ENCODE assay signal across 14 mouse cellular contexts in the genomic region with DNA sequence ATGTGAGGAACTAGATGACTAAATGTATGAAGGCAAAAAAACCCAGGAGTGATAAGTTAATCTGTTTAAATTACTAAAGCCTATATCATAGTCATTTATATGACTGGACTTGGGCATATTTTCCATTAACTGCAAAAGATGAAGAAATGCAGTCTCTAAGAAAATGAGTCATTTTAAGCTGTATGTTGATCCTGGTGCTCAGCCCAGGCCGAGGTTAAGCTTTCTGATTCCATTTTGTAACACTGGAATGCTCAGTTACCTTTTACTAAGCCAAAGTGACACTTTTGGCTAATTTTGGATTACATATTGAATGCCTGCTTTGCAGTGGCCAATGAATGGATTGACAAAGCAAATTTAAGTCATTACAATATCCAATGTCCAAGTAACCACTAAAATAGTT.
"Had no signal": no experiment of that assay in that cellular context is flagged by ENCODE, and none has a peak within 500 bp of the region (broad histone marks: within the 10 kb centered on the region; RNA-seq: fewer than 3 reads in every experiment).

No protein-coding gene starts in this region.

- H3K4me3 ChIP-seq: limb, embryonic 12.5 days; limb, embryonic 15.5 days; midbrain, embryonic 12.5 days; midbrain, embryonic 15.5 days; neural tube, embryonic 13.5 days had no signal

- H3K36me3 ChIP-seq: limb, embryonic 12.5 days; limb, embryonic 15.5 days; midbrain, embryonic 12.5 days; midbrain, embryonic 15.5 days; neural tube, embryonic 13.5 days had no signal

- H3K27me3 ChIP-seq: limb, embryonic 12.5 days; limb, embryonic 15.5 days; midbrain, embryonic 12.5 days; midbrain, embryonic 15.5 days; neural tube, embryonic 13.5 days had no signal

- DNase-seq: kidney, adult 9 months; kidney, postnatal 14 days; kidney, postnatal 4 days; left cerebral cortex, postnatal 4 days; liver, postnatal 0 days; lung, embryonic 14.5 days; thymus, adult 18-20 months; thymus, postnatal 14 days had no signal

- ATAC-seq: liver, postnatal 0 days; lung, postnatal 0 days; midbrain, embryonic 15.5 days had no signal
